Mouse (Mus musculus) heart, adult 2 months (tissue): ENCODE data around the gene Foxf1. TPM values are rescaled to one million over a fixed set of nuclear protein-coding genes. Genes with fewer than 3 reads are reported as not detected.
A peak's percentile ranks its signal among the peaks of the same experiment; 100 is the strongest.

ENCODE experiments used
- DNase-seq, 2 experiments: peaks; one replicate each; pipeline ENCODE4 v3.0.0; 2021
- H3K27ac ChIP-seq: fragments of 200-600 bp; 2 replicates; pipeline ENCODE4 v1.8.1; 2022
- H3K27me3 ChIP-seq: fragments of 200-500 bp; 2 replicates; pipeline ENCODE4 v1.6.1; 2012; ENCODE audit warnings: mild to moderate bottlenecking, low read length, inconsistent platforms, mixed read lengths; ENCODE audit not compliant: control insufficient read depth, insufficient read depth
- H3K36me3 ChIP-seq: fragments of 200-500 bp; 2 replicates; pipeline ENCODE4 v1.6.1; 2012; ENCODE audit warnings: low read length, inconsistent platforms; ENCODE audit not compliant: control insufficient read depth, insufficient read depth
- H3K4me1 ChIP-seq: fragments of 200-500 bp; 2 replicates; pipeline ENCODE4 v1.6.1; 2011; ENCODE audit warnings: low read length; ENCODE audit not compliant: control insufficient read depth, insufficient read depth
- H3K4me3 ChIP-seq: fragments of 200-600 bp; 2 replicates; pipeline ENCODE4 v1.8.1; 2022
- H3K79me2 ChIP-seq: fragments of 200-500 bp; replicated peaks from 2 replicates; pipeline ENCODE4 v1.6.1; 2012; ENCODE audit warnings: mild to moderate bottlenecking, inconsistent platforms, low read length, moderate library complexity, mixed read lengths; ENCODE audit not compliant: control insufficient read depth, insufficient read depth
- H3K9ac ChIP-seq: fragments of 200-500 bp; 2 replicates; pipeline ENCODE4 v1.6.1; 2012; ENCODE audit warnings: low read depth, mild to moderate bottlenecking, control low read depth, inconsistent platforms, low read length, mixed read lengths
- CTCF ChIP-seq: fragments of 200-600 bp; IDR thresholded peaks from 2 replicates; pipeline ENCODE4 v1.8.1; 2022; ENCODE audit warnings: antibody characterized with exemption, mild to moderate bottlenecking, moderate library complexity
- EP300 ChIP-seq: fragments of 200-500 bp; IDR thresholded peaks from 2 replicates; pipeline ENCODE4 v1.6.1; 2011; ENCODE audit warnings: low read depth, low read length, control low read depth; ENCODE audit not compliant: insufficient read depth
- POLR2A ChIP-seq: fragments of 200-500 bp; IDR thresholded peaks from 2 replicates; pipeline ENCODE4 v1.6.1; 2011; ENCODE audit warnings: mild to moderate bottlenecking, low read depth, low read length, control low read depth; ENCODE audit not compliant: insufficient read depth
- WGBS: fragments of 180-500 bp; shearing (Covaris S2); methylation state at CpG from one replicate; pipeline ENCODE4 v1.1.7; 2018; 5-methylcytosine and 5-hydroxymethylcytosine counted together
- intact Hi-C: fragments of 180-260 bp; cut with DNase I; formaldehyde crosslinking; loops from one replicate; pipeline ENCODE4 v1.15.1; 2025
- long read RNA-seq: library from polyadenylated mRNA; stranded (forward); transcript quantifications from one replicate; pipeline ENCODE4 v2.0.0, GENCODE M21; 2021
- polyA plus RNA-seq: library from polyadenylated mRNA; depleted of rRNA; stranded (reverse); fragments of >200 nt; gene quantifications from 2 replicates; pipeline ENCODE4 v1.2.3, GENCODE M21; 2012; rRNA removed
- total RNA-seq, 2 experiments: library from RNA; stranded (reverse); gene quantifications; 2 replicates each; pipeline ENCODE4 v1.2.3; 2021

Gene Foxf1
- under 1 TPM; 0.13 to 0.43 TPM for total RNA-seq
- 0.44 and 1.2 TPM in 2 replicates for polyA plus RNA-seq
- long read RNA-seq = 0 reads

GRCm38 (mm10) chr8:121084210-121084951 lies at the start of gene Foxf1:
Foxf1 (plus strand) TSS chr8:121084386.
- peak; percentile 52 to 55 for DNase-seq
- Histone ChIP-seq H3K4me3 (peak within 1 kb of the TSS; percentile 77), H3K79me2 (no peaks in the 10 kb centered on the region), H3K27me3 (peaks cover 41% of the 10 kb centered on the region), H3K9ac (peak within 1 kb of the TSS; percentile 77), H3K27ac (peak within 1 kb of the TSS; percentile 48; the same call in 1 of the 2 replicates), H3K36me3 (no peaks in the 10 kb centered on the region), H3K4me1 (no peaks in the 10 kb centered on the region)
- intact Hi-C loops = loop anchor here (5.0 kb wide), 1 partner anchor 62 kb away; no protein-coding TSS in a partner anchor
- no peak for TF ChIP-seq POLR2A
- no peak for TF ChIP-seq EP300
- TF ChIP-seq CTCF = no peak
- WGBS = 3% methylated on average over 67 of the region's 83 CpGs

GRCm38 (mm10) chr8:121035611-121036010 lies 48.6 kb upstream of the Foxf1 start:
- 54% methylated on average over 8 of the region's 8 CpGs for WGBS
- Histone ChIP-seq H3K4me1 (no peaks in the 10 kb centered on the region), H3K79me2 (no peaks in the 10 kb centered on the region), H3K36me3 (no peaks in the 10 kb centered on the region), H3K27me3 (0 out of 2 replicates have a peak, but pooled peaks cover 2% of the 10 kb centered on the region), H3K9ac (no peak overlapping the region), H3K27ac (no peak overlapping the region), H3K4me3 (no peak overlapping the region)
- TF ChIP-seq POLR2A = no peak
- no peak for TF ChIP-seq EP300
- no peak for TF ChIP-seq CTCF
- DNase-seq = no peak
- intact Hi-C loops = no loop called here

GRCm38 (mm10) chr8:121043719-121044440 lies 40.3 kb upstream of the Foxf1 start:
- Histone ChIP-seq H3K27me3 (no peaks in the 10 kb centered on the region; the same call in 1 of the 2 replicates), H3K27ac (no peak overlapping the region), H3K79me2 (no peaks in the 10 kb centered on the region), H3K36me3 (no peaks in the 10 kb centered on the region), H3K4me3 (no peak overlapping the region), H3K4me1 (no peaks in the 10 kb centered on the region), H3K9ac (no peak overlapping the region)
- no peak for TF ChIP-seq EP300
- TF ChIP-seq CTCF = no peak
- TF ChIP-seq POLR2A = no peak
- 59% methylated on average over 19 of the region's 19 CpGs for WGBS
- DNase-seq = no peak
- intact Hi-C loops = no loop called here

GRCm38 (mm10) chr8:121047441-121047840 lies 36.7 kb upstream of the Foxf1 start:
- peak; percentile 43 for TF ChIP-seq CTCF
- TF ChIP-seq EP300 = no peak
- no peak for DNase-seq
- Histone ChIP-seq H3K27ac (no peak overlapping the region), H3K27me3 (no peaks in the 10 kb centered on the region; the same call in 1 of the 2 replicates), H3K9ac (no peak overlapping the region), H3K36me3 (no peaks in the 10 kb centered on the region), H3K4me3 (no peak overlapping the region), H3K79me2 (no peaks in the 10 kb centered on the region), H3K4me1 (no peaks in the 10 kb centered on the region)
- intact Hi-C loops = no loop called here
- 66% methylated on average over 9 of the region's 9 CpGs for WGBS

- WGBS = 58% methylated on average over 9 of the region's 9 CpGs
- Histone ChIP-seq H3K4me3 (no peak overlapping the region), H3K4me1 (no peaks in the 10 kb centered on the region), H3K36me3 (no peaks in the 10 kb centered on the region), H3K9ac (no peak overlapping the region), H3K27ac (no peak overlapping the region), H3K27me3 (peaks cover 2% of the 10 kb centered on the region; the same call in 1 of the 2 replicates), H3K79me2 (no peaks in the 10 kb centered on the region)
- intact Hi-C loops = no loop called here
- no peak for DNase-seq
- TF ChIP-seq CTCF (no peak), EP300 (no peak), POLR2A (no peak)
These were observed 26.1 kb upstream of the Foxf1 start for GRCm38 (mm10) chr8:121058081-121058480.

GRCm38 (mm10) chr8:121059098-121059497 lies 25.1 kb upstream of the Foxf1 start:
- DNase-seq = no peak
- WGBS = 82% methylated on average over 7 of the region's 7 CpGs
- Histone ChIP-seq H3K4me3 (no peak overlapping the region), H3K79me2 (no peaks in the 10 kb centered on the region), H3K27ac (no peak overlapping the region), H3K36me3 (no peaks in the 10 kb centered on the region), H3K27me3 (peaks cover 2% of the 10 kb centered on the region; the same call in 1 of the 2 replicates), H3K9ac (no peak overlapping the region), H3K4me1 (no peaks in the 10 kb centered on the region)
- TF ChIP-seq CTCF (no peak), EP300 (no peak), POLR2A (no peak)
- intact Hi-C loops = no loop called here
